Mouse (Mus musculus) gastrocnemius, adult 8-10 months (tissue): ENCODE results near the gene Sin3a. TPM values are rescaled to one million over a fixed set of nuclear protein-coding genes. Genes with fewer than 3 reads are reported as not detected.

Experiments
- DNase-seq, 2 experiments: peaks; one replicate each; pipeline ENCODE4 v3.0.0; 2022; ENCODE audit warnings: low spot score in 2 of 2
- total RNA-seq, 4 experiments: library from RNA; stranded (reverse); gene quantifications; 2 replicates each; pipeline ENCODE4 v1.2.4; 2022

Gene Sin3a
- total RNA-seq: 10 to 100 TPM; 18.6 to 23.0 (median 19.8) TPM

DNA sequence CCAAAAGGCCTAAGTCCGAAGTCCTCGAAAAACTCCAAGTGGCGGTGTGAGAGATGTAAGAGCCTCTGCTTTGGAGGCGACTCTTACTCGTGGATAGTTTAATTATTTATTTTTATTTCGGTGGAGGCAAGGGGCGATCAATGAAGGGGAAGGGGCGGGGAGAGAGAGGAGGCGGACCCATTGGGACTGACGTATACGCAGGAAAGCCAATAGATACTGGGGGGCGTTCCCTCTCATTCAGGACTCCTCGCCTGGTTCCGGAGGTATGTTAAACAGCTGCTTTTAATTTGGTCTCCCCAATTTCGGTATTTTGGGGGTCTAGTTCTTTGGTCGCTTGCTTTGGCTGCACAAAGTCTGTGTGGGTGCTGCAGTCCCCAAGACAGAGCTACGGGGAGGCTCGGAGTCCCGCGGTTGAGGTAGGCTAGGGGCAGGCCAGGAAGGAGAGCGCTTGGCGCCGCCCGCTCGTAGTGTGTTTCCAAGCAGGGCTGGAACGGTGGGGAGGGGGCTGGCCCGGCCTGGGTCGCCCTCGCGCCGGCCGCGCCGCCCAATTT is at the start of gene Sin3a:
TSS of gene Sin3a (plus strand) at position 240 of the 551 bp plus-strand sequence.
- peak; percentile 33 to 45 for DNase-seq

DNA sequence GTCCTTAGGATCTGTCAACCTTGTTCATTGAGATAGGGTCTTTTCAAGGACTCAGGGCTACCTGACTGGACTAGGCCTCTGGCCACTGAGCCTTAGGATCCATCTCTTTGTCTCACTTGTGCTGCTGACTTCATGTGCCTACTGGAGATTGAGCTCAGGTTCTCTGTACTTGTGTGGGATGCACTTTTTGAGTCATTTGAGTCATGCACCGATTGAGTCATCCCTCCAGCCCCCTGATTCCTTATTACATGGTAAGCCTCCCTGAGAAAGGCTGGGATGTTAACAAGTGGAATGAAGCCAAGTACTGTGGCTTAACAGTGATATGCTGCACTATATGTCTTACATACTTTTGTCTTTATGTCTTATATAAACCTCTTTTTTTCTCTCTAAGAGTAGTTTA is 40.1 kb upstream of the Sin3a start:
- DNase-seq: no peak

DNA sequence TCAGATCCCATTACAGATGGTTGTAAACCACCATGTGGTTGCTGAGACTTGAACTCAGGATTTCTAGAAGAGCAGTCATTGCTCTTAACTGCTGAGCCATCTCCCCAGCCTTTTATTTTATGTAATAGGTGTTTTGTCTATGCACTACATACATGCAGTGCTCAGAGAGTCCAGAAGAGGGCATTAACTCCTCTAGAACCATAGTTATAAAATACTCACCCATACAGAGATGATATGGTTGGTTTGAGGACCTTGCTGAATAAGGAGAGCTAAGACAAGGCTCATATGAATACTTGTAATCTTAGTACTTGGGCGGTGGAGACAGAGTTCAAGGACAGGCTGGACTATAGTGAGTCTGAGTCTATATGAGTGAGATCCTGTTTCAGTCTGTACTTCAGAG is 15.6 kb upstream of the Sin3a start:
- peak; percentile 10 to 41 for DNase-seq

DNA sequence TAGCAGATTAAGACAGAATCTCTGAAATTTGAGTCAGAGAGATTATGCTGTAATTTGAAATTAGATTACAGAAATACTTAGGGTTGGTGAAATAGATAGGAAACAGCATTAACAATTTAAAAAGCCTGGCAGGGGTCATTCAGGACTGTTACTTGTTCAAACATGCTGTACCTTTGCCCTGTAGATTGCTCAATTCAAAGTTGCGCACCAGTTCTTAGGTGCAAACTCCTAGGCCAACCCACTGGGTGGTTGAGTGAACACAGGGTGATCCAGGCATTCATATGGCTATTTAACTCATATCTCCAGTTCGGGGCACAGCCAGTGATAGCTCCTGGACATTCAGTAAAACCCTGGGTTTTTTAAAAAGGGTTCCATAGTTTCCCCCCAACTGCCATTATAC is 7.7 kb upstream of the Sin3a start:
- DNase-seq: no peak

DNA sequence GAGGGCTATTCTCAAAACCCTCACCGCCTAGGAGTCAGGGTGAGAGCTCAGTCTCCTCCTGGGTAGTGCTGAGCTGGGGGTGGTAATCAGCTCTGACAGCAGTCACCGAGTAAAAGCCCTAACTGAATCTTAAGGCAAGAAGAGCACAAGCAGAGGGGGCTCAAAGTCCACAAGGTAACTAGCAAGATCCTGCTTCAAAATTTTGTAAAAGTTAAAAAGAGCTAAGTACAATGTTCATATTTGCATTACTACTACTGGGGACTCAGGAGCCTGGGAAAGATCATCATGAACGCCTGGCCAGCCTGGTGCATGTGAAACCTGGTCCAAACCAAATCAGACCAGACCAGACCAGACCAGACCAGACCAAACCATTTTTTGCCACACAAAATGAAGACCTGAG is 3.6 kb upstream of the Sin3a start:
- no peak for DNase-seq

DNA sequence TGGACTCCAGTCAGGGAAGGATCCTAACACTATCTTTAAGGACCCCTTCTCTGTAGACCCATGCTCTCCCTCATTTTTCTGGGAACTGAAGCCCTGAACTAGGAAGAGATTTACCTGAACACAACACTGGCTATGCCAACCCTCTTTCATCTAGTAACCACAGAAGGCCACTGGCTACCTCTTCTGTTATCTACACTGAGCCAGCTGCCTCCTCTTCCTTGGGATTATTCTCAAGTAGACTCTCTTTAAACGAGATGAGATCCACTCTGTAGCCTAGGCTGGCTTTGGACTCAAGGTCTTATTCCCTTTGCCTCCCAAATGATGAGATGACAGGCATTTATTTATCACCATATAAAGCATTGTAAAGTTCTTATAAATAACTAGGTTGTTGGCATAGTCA is 1.6 kb upstream of the Sin3a start:
- DNase-seq: no peak

DNA sequence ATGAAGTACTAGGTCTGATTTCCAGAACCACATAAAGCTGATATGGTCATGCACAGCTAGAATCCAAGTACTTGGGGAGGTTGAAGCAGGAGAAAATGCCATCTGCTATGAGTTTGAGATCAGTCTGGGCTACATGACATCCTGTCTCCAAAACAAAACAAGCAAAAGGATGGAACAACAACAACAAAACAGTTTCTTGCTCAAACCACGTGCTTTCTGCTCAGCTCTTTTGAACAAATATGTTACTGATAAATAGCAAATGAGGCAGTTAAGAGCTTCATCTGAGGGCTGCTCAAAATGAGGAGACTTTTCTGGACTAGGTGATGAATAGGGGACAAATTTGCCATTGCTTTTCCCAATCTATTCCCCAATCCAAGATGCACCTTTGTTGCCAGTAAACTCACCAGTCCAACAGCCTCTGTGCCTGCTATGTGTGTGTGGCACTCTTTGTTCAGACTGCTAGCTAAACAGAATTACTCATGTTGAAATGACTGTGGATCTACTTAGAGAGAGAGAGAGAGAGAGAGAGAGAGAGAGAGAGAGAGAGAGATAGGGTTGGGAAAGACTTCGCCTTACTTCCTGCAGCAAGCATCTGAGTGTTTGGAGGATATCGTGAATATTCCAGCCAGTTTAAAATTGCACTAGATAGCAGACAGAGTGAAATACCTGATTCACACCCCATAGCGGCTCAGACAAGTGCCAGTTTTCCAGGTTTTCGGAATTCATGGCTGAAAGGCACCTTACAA is 867 bp upstream of the Sin3a start:
- no peak for DNase-seq

DNA sequence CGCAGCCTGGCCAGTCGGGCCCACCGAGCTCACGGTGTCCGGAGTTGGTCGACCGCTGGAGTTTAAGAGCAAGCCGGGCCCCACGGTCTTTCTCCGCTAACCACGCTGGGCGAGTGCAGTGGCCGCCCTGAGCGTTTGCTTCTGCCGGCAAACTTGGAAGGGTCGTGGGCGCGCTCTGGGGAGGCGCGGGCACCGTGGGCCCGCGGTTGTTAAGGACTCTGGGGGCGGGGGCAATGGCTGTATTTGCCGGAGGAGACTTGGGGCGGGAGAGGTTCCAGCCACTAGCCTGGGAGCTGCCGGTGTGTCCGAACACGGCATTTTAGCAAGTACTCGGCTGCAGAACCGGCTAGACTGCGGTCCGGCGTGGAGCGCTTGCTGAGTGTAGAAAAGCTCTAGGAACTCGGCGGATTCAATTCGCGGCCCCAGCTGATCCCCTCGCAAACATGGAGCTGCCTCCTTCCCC is 717 bp downstream of the Sin3a start:
- no peak for DNase-seq

DNA sequence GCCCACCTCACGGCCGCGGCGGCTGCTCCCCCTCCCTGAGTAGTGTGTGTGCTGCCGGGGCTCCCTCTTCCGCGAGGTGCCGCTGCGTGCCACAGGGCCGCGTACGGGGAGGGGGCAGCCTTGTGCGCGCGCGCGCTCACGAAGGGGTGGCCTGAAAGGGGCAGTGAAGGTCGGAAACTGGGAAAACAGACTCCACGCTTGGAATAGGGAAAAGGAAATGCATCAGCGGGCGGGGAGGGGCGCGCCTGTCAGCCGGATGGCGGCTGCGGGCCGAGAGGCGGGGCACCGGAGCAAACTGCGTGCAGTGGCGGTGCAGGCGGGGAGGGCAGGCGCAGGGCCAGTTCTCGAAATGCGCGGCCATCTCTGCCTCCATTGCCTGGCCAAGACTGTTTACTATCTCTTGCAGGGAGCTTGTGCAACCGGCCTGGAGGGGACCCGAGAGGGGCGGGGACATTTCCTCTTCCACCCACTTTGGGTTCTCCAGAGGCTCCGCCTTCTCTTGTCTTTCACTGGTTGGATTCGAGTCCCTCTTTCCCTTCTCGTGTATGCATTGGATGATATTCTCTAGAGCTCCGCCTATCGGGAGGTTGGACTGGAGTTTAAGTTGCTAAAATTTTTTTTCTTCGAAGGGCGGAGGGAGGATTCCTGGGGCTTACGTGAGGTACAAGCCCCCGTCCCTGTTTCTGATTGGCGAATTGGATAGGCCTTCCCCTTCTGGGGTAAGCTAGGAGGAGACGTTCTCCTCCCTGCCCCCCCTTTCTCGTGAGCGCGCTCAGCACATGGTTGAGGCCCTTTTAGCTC is 1.3 kb downstream of the Sin3a start:
- DNase-seq: peak; percentile 96 to 98

DNA sequence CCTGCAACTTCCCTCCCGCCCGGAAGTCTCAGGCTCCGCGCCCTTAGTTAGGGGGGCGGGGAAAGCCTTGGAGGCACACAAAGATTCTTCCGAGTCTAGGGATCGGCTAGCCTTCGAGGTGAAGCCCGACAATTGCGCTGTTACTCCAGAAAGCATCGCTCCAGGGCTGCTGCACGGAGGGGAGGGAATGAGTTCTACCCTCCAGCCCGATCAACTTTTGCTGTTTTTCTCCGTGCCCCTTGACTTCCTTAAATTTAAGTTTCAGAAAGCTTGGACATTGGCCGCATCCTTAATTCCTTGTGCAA is 1.9 kb downstream of the Sin3a start:
- DNase-seq: no peak

DNA sequence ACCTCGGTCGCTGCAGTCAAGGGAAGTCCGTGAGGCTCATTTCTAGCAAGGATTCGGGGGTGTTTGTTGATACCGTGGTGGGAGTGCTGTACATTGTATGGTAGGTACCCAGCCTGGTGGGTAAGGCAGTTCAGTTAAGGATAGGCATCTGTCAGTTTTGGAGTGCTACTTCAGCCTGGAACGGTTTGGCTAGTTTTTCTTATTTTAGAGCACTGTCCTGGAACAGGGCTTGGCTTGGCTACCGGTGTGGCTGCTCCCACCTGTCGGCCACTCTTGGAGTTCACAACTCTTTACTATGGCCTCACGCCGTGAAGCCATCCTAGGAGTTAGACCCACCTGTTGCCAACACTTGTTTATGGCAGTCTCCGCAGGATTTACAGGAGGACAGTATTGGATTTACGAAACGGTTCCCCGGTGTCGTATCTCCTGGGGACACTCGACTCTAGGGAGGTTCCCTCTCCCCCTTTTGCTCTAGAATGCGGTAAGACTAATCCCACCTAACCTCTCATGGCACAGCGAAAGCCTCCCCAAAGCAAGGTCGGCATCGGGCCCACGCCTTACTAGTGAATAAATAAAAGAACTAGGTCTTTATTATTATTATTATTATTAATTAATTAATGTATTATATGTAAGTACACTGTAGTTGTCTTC is 2.5 kb downstream of the Sin3a start:
- peak; percentile 38 to 57 for DNase-seq

DNA sequence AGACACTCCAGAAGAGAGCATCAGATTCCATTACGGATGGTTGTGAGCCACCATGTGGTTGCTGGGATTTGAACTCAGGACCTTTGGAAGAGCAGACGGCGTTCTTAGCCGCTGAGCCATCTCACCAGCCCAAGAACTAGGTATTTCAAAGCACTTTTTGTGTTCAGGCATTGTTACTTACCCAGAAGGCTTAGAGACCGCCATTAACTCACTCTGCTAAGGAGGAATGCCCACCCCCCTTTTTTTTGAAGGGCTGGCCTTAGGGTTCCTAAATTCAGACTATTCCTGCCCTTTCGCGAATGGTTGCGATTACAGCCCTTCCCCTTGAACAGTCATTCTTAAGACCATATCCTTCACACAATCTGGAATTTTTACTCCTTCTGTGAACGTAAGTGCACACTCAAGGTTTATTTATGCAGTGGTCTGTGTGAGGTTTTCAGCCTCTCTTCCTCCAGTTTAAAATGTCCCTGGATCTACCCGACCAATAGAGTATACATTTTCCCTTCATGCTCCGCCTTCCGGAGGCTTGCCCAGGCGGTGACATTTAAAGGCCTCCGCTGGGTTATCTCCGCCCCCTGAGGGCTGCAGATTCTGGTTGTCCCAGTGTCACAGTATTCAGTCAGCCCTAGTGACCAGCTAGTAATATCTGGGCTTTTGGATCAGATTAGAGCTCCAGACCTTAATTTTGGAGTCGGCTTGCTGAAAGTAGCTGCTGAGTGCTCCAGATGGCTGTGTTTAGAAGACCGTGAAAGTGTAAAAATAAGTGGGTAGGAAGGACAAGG is 3.2 kb downstream of the Sin3a start:
- peak; percentile 65 to 78 for DNase-seq

DNA sequence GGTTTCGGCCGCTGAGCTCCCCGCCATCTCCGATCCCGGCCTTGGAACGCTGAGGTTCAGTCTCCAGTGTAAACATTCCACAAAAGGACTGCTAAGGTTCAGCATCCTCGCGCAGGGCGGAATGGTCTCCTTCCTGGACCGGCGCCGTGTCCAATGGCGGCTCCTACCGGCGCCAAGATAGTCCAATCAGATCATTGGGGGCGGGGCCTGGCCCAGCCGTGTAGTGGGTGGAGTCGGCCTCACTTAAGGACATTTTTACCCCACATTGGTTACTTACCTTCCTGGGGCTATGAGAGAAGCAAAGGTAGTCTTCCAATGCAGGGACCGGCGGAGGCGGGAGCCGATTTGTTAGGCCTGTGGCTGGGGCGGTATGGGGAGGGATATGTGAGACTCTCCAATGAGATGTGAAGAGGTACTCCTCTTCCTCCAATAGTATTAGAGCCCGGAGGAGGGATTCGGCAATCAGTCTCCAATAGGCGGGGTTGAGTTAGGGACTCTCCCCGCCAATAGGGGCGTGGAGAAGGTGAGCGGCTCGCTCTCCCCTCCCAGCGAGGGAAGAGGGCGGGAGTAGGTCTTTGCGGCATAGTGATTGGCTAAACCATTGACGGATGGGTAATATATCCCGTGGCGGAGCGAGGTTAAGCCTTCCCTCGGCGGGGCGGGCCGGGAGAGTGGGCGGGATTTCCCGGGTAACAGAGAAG is 4.0 kb downstream of the Sin3a start:
- peak; percentile 98 for DNase-seq

DNA sequence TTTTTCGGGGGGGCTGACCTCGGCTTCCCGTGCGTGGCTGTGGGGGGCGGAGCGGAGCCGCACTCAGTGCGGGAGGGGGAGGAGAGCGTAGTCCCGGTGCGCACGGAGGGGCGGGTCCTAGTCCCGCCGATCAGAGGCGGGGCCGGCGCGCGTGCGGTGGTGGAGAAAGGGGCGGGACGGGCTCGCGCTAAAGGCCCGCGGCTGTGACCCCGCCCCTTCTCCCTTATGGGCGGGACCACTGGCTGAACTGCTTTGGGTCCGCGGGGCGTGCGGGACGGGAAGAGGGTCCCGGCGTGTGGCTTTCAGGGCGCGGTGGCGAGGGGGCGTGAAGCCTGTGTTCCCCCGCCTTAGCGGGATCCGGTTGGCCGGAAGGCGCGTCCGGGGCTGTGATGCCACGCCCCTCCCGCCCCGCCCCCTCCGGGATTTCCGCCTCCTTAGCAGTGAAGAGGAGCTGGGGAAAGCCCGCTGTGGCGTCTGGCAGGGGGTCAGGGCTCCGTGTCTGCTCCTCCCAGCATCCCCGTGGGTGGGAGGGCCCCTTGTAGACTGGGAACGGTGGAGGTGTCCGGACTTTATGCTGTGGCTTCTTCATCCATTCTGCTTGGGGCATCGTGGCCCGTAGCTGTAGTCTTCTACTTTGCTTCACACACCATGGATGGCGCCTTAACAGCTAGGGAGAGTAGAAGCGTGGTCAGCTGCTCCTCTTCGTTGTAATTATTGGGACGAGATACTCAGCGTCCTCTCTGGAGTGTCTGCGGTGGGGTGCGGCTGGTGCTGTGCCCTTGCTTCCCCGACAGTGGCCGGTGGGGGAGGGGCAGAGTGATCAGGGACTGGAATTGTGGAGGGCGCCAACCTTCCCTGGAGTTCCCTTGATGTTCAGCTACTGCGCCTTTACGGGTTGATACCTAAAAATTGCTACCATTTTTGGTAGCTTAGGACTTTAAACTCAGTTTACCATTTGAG is 5.1 kb downstream of the Sin3a start:
- peak; percentile 87 to 89 for DNase-seq

DNA sequence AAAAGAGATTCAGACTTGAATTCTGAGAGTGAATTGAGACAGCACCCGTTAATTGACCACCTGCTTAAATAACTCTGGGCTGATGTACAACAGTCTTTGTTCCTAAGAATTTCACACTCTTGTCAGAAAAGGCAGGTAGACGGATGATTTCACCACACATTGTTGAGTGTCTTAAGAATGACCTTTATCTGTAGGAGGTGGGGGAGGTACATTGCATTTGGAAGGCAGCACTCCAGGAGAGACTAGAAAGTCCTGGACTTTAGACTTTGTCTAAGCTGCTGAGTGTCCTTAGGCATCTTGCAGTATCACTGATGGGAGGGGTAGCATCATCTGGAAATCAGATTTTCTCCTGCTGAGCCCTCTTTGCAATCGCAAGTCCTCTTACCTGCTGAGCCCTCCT is 10.4 kb downstream of the Sin3a start:
- DNase-seq: no peak

DNA sequence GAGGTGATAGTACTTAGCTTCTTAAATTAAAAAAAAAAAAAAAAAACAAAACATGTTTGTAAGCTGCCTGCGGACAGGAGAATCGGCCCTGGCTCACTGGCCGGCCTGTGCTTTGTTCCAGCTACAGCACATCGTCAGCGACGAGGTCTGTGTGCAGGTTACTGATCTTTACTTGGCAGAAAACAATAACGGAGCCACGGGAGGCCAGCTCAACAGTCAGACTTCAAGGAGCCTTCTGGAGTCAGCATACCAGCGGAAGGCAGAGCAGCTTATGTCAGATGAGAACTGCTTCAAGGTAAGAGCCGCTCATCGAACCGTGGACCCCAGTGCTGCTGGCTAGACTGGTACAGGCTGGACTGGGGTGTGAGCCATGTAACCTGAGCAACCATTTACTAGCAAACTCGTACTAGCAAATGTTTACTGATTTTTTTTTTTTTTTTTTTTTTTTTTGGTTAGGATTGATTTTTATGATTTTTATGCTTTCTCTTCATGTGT is 45.5 kb downstream of the Sin3a start:
- DNase-seq: no peak

DNA sequence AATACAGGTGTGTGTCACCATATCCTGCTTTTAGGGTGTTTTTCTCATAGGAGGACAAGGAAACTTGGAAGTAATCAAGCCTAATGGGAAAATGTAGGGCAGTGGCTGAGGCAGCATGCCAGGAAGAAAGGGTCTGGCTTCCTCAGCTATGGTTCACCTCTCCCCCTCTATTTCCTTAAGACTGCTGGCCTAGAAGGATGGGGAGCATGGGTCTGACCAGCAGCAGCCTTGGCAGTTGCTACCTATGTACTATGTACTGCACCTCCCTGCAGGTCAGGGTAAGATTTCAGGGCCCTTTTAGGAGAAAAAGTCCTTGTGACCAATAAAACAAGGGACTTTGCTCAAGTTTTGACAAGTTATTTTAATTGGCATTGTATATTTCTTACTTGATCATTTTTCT is 57.8 kb downstream of the Sin3a start:
- no peak for DNase-seq

DNA sequence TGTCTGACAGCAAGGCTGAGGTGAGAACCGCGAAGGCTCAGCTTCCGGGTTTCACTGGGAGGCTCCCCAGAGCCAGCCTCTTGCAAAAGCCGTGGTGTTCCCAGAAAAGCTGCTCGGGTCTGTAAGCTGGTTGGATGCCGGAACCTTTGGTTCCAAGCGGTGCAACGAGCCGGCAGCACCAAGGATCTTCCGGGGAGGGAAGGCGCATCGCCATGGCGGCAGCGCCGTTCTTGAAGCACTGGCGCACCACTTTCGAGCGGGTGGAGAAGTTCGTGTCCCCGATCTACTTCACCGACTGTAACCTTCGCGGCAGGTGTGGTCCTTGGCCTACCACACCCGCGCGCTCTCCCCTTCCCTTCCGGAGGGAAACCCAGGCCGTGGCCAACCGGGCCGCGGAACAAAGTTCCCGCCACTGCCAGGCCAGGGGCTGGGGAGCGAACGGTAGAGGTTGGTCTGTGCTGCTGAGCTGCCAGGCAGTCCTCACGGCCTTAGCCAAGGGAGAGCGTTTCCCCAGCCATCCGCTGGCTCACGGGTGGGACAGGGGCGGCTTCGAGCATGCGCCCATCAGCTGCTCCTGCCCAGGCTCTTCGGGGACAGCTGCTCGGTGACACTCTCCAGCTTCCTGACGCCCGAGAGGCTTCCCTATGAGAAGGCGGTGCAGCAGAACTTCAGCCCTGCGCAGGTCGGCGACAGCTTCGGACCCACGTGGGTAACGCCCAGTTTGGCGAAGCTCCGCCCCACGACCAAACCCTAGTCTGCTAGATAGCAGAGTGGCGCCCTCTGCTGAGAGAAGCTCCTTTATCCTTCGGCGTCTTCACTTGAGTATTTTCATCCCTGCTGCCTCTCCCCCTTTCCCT is 59.0 kb downstream of the Sin3a start, which contains the start of gene Man2c1:
TSS of gene Man2c1 (plus strand) at position 114 of the 857 bp plus-strand sequence.
- peak; percentile 92 for DNase-seq
